Mouse (Mus musculus): ENCODE results near the gene Cnih3. TPM values are rescaled to one million over a fixed set of nuclear protein-coding genes. Genes with fewer than 3 reads are reported as not detected.

Cnih3 gene
- polyA plus RNA-seq, 1 experiment from 2014 or later: 0.17 TPM

DNA sequence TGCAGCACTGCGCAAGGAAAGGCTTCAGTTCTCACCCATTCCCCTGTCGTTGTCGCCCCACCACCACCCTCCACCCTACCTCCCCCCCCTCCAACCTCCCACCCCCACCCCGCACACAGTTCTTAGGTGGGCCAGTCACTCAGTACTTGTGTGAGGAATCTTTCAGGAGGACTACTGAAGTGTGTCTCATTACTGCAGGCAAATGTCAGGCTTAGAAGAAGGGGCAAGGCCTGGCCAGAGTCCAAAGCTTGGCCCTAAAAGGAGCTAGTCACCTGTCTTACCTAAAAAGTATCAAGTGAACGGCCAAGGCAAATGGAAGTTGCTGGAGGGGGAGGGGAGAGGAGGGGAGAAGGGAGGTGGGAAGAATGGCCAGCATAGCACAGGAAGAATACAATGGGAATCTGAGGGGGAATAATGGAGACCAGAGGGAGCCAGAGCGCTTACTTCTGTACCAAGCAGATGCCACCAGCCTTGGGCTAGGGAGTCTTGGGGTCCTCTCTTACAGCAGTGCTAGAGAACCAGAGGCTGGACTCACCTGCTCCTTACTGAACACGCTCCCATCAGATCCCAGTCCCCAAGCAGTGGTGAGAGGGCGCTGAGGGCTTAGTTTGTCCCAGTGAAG lies 88.7 kb downstream of the Cnih3 start:
- Histone ChIP-seq H3K27me3 (ENCODE audit: insufficient read depth, low read length) (no peaks in the 10 kb centered on the region), H3K9me3 (ENCODE audit: low read length) (no peaks in the 10 kb centered on the region), H3K36me3 (ENCODE audit: insufficient read depth, low read length) (no peaks in the 10 kb centered on the region), H3K9ac (replicated peaks; ENCODE audit: low read length) (no peak overlapping the region), H3K27ac (ENCODE audit: low read length) (peak overlapping the region; percentile 70; the same call in 1 of the 2 replicates), H3K4me2 (replicated peaks; ENCODE audit: low read depth, low read length) (no peak overlapping the region), H3K4me1 (ENCODE audit: insufficient read depth, low read length) (0 out of 2 replicates have a peak, but pooled peaks cover 9% of the 10 kb centered on the region), H3K4me3 (ENCODE audit: low read length) (no peak overlapping the region)
- WGBS: 75% methylated on average over 8 of the region's 8 CpGs
- ATAC-seq (ENCODE audit: low FRiP score, low TSS enrichment): peak; percentile 71

DNA sequence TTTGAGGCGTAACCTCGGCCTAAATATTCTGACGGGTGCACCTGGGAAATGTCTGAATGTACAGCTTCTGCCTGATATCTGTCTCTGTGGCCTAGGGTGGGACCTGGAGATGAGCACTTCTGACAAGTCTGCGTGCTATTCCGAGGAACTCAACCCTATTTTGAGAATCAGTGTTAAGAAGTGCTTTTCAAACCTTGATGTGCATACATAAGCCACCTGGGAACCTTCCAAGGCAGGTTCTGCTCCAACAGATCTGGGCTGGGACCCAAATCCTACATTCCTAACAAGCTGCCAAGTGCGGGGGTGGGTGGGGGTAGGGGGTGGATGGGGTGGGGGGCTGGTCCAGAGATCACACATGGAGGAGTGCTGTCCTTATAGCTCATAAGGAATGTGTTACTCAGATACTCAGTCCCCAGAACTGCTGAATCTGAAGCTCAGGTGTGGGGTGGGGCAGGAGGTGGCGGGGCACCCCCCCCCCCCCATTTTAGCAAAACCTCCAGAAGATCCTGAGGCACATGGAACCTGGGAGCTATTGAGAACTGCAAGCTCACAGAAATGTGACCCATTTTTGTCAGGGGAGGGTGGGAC lies 89.3 kb downstream of the Cnih3 start:
- no peaks in the 10 kb centered on the region for H3K36me3 ChIP-seq (ENCODE audit: insufficient read depth, low read length)
- no peak overlapping the region for H3K9ac ChIP-seq (replicated peaks; ENCODE audit: low read length)
- no peak overlapping the region for H3K4me2 ChIP-seq (replicated peaks; ENCODE audit: low read depth, low read length)
- H3K4me3 ChIP-seq (ENCODE audit: low read length): no peak overlapping the region
- WGBS: 78% methylated on average over 7 of the region's 7 CpGs
- peak; percentile 20; the same call in 1 of the 2 replicates for ATAC-seq (ENCODE audit: low FRiP score, low TSS enrichment)
- no peaks in the 10 kb centered on the region for H3K9me3 ChIP-seq (ENCODE audit: low read length)
- 0 out of 2 replicates have a peak, but pooled peaks cover 9% of the 10 kb centered on the region for H3K4me1 ChIP-seq (ENCODE audit: insufficient read depth, low read length)
- no peaks in the 10 kb centered on the region for H3K27me3 ChIP-seq (ENCODE audit: insufficient read depth, low read length)
- peak overlapping the region; percentile 70; the same call in 1 of the 2 replicates for H3K27ac ChIP-seq (ENCODE audit: low read length)

- no peak overlapping the region for H3K9ac ChIP-seq (replicated peaks; ENCODE audit: low read length)
- no peaks in the 10 kb centered on the region for H3K36me3 ChIP-seq (ENCODE audit: insufficient read depth, low read length)
- H3K27me3 ChIP-seq (ENCODE audit: insufficient read depth, low read length): no peaks in the 10 kb centered on the region
- H3K4me1 ChIP-seq (ENCODE audit: insufficient read depth, low read length): 0 out of 2 replicates have a peak, but pooled peaks cover 9% of the 10 kb centered on the region
- H3K9me3 ChIP-seq (ENCODE audit: low read length): no peaks in the 10 kb centered on the region
- ATAC-seq (ENCODE audit: low FRiP score, low TSS enrichment): no peak
- H3K4me3 ChIP-seq (ENCODE audit: low read length): no peak overlapping the region
- no peak overlapping the region for H3K27ac ChIP-seq (ENCODE audit: low read length)
- 92% methylated on average over 5 of the region's 5 CpGs for WGBS
- no peak overlapping the region for H3K4me2 ChIP-seq (replicated peaks; ENCODE audit: low read depth, low read length)
These were observed 92.6 kb downstream of the Cnih3 start for GRCm38 (mm10) chr1:181445041-181445440.

DNA sequence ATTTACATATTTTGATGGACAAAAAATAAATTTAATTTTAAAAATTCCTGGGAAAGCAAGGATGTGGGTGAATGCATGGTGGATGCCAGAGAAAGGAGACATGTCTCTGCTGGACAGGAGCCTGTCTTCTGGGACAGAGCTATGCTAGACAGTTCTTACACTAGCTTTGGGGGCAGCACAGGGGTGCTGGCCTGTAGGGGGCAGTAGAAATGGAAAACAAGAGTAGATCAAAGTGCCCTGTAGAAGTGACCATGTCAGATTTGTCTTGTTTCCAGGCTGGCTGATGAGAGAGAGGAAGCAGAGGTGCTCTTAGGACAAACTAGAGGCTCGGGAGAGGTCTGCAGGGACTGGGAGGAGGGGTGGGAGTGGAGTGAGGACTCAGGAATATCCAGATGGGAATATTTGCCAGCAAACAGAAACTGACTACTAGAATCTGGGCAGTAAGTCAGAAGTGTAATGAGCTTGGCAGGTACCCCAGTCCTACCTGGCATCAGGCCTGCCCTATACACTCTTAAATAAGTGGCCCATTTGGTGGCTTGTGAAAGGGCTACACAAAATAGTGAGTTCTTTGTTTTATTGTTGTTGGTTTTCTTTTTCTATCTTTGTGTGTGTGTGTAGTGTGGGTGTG lies 93.3 kb downstream of the Cnih3 start:
- no peak overlapping the region for H3K9ac ChIP-seq (replicated peaks; ENCODE audit: low read length)
- no peak overlapping the region for H3K4me2 ChIP-seq (replicated peaks; ENCODE audit: low read depth, low read length)
- no peaks in the 10 kb centered on the region for H3K36me3 ChIP-seq (ENCODE audit: insufficient read depth, low read length)
- ATAC-seq (ENCODE audit: low FRiP score, low TSS enrichment): no peak
- no peak overlapping the region for H3K4me3 ChIP-seq (ENCODE audit: low read length)
- H3K27ac ChIP-seq (ENCODE audit: low read length): no peak overlapping the region
- H3K27me3 ChIP-seq (ENCODE audit: insufficient read depth, low read length): no peaks in the 10 kb centered on the region
- 0 out of 2 replicates have a peak, but pooled peaks cover 9% of the 10 kb centered on the region for H3K4me1 ChIP-seq (ENCODE audit: insufficient read depth, low read length)
- no peaks in the 10 kb centered on the region for H3K9me3 ChIP-seq (ENCODE audit: low read length)
- WGBS: 59% methylated on average over 1 of the region's 1 CpGs

DNA sequence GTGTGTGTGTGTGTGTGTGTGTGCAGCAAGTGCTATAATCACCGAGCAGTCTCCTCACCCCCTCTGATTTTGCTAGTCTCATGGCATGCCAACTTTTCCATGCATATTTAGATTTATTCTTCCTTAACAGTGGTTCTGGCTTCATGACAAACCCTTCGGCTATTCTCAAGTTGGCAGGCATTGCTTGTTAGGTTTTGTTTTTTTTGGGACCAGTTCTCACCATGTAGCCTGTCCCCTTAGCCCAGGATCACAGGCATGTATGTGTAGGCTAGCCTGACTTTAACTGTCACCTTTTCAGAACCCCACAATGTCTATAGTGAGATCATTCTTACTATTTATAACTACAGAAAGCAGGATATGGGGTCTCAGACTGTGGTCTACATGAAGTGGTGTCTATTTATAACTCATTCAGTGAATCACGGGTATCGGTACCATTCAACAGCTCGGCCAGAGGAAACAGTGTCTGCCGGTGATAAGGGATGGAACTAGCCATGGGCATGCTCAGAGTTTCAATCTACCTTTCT lies 94.2 kb downstream of the Cnih3 start:
- Histone ChIP-seq H3K4me2 (replicated peaks; ENCODE audit: low read depth, low read length) (no peak overlapping the region), H3K27me3 (ENCODE audit: insufficient read depth, low read length) (no peaks in the 10 kb centered on the region), H3K27ac (ENCODE audit: low read length) (no peak overlapping the region), H3K4me1 (ENCODE audit: insufficient read depth, low read length) (0 out of 2 replicates have a peak, but pooled peaks cover under 1% of the 10 kb centered on the region), H3K9ac (replicated peaks; ENCODE audit: low read length) (no peak overlapping the region), H3K36me3 (ENCODE audit: insufficient read depth, low read length) (no peaks in the 10 kb centered on the region), H3K4me3 (ENCODE audit: low read length) (no peak overlapping the region), H3K9me3 (ENCODE audit: low read length) (no peaks in the 10 kb centered on the region)
- WGBS: 68% methylated on average over 6 of the region's 6 CpGs
- no peak for ATAC-seq (ENCODE audit: low FRiP score, low TSS enrichment)

- Histone ChIP-seq H3K27ac (ENCODE audit: low read length) (no peak overlapping the region), H3K9me3 (ENCODE audit: low read length) (no peaks in the 10 kb centered on the region), H3K36me3 (ENCODE audit: insufficient read depth, low read length) (no peaks in the 10 kb centered on the region), H3K9ac (replicated peaks; ENCODE audit: low read length) (no peak overlapping the region), H3K27me3 (ENCODE audit: insufficient read depth, low read length) (no peaks in the 10 kb centered on the region), H3K4me2 (replicated peaks; ENCODE audit: low read depth, low read length) (no peak overlapping the region), H3K4me1 (ENCODE audit: insufficient read depth, low read length) (no peaks in the 10 kb centered on the region), H3K4me3 (ENCODE audit: low read length) (no peak overlapping the region)
- 60% methylated on average over 4 of the region's 4 CpGs for WGBS
- ATAC-seq (ENCODE audit: low FRiP score, low TSS enrichment): no peak
These were observed 95.1 kb downstream of the Cnih3 start for GRCm38 (mm10) chr1:181447576-181447975.

DNA sequence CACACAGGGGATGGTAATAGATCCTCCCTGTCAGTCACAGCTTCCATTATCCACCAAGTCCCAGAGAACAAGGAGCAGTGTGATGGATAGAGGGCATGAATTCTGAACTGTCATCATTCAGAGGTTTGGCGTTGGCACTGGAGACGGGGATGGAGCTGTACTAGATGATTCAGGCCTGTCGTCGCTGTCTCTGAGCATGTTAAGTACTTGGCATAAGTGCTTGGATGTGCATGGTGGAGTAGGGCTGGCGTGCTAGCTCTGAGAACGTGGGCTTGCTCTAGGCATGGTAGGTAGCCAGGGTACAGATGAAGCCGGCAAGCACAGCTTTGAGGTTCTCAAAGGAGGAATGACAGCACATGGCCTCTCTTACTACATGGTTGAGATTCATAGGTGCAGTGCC lies 95.6 kb downstream of the Cnih3 start:
- H3K4me1 ChIP-seq (ENCODE audit: insufficient read depth, low read length): no peaks in the 10 kb centered on the region
- no peak for ATAC-seq (ENCODE audit: low FRiP score, low TSS enrichment)
- H3K27me3 ChIP-seq (ENCODE audit: insufficient read depth, low read length): no peaks in the 10 kb centered on the region
- no peak overlapping the region for H3K27ac ChIP-seq (ENCODE audit: low read length)
- H3K4me3 ChIP-seq (ENCODE audit: low read length): no peak overlapping the region
- H3K9ac ChIP-seq (replicated peaks; ENCODE audit: low read length): no peak overlapping the region
- no peak overlapping the region for H3K4me2 ChIP-seq (replicated peaks; ENCODE audit: low read depth, low read length)
- WGBS: 90% methylated on average over 7 of the region's 7 CpGs
- no peaks in the 10 kb centered on the region for H3K9me3 ChIP-seq (ENCODE audit: low read length)
- H3K36me3 ChIP-seq (ENCODE audit: insufficient read depth, low read length): no peaks in the 10 kb centered on the region

DNA sequence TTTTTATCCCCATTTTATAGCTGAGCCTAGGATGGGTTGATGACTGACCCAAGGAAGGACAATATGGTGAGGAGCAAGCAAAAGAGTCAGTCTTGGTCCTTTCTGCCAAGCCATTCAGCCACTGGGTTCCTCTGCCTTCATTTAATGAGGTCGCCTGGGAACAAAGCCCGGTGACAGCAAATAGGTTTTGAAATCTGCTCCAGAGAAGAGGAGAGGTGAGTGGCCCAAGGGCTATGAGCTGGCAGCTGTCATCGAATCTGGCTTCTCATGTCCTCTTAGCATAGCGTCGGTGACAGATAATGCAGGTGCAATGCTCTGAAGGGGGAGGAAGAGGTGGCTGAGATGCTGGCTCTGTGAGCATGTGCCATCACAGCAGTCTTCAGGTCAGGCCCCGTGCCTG lies 100.7 kb downstream of the Cnih3 start:
- Histone ChIP-seq H3K9ac (replicated peaks; ENCODE audit: low read length) (no peak overlapping the region), H3K36me3 (ENCODE audit: insufficient read depth, low read length) (no peaks in the 10 kb centered on the region), H3K27me3 (ENCODE audit: insufficient read depth, low read length) (no peaks in the 10 kb centered on the region), H3K27ac (ENCODE audit: low read length) (no peak overlapping the region), H3K4me3 (ENCODE audit: low read length) (no peak overlapping the region), H3K4me2 (replicated peaks; ENCODE audit: low read depth, low read length) (no peak overlapping the region), H3K9me3 (ENCODE audit: low read length) (no peaks in the 10 kb centered on the region), H3K4me1 (ENCODE audit: insufficient read depth, low read length) (no peaks in the 10 kb centered on the region)
- 88% methylated on average over 6 of the region's 6 CpGs for WGBS
- no peak for ATAC-seq (ENCODE audit: low FRiP score, low TSS enrichment)

DNA sequence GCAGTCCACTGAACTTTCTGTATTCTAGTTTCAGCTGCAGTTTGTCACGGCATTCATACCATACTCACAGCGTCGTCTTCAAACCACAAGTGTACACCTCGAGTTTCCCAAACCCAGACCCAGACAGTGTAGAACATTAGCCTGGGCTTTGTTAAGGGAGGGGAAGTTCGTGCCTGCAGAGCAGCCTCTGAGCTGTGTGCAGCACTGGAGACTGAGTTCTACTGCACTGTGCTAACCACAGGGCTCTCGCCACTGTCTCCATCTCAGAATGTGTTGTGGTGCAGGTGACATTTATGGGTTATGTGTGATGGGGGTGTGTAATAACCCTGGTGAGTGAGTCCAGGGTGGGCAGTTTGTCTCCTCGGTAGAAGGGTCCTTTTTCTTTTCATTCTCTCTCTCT lies 104.5 kb downstream of the Cnih3 start:
- Histone ChIP-seq H3K4me3 (ENCODE audit: low read length) (no peak overlapping the region), H3K9me3 (ENCODE audit: low read length) (no peaks in the 10 kb centered on the region), H3K27ac (ENCODE audit: low read length) (no peak overlapping the region), H3K9ac (replicated peaks; ENCODE audit: low read length) (no peak overlapping the region), H3K4me1 (ENCODE audit: insufficient read depth, low read length) (peaks cover 5% of the 10 kb centered on the region; the same call in 1 of the 2 replicates), H3K36me3 (ENCODE audit: insufficient read depth, low read length) (no peaks in the 10 kb centered on the region), H3K27me3 (ENCODE audit: insufficient read depth, low read length) (no peaks in the 10 kb centered on the region), H3K4me2 (replicated peaks; ENCODE audit: low read depth, low read length) (no peak overlapping the region)
- ATAC-seq (ENCODE audit: low FRiP score, low TSS enrichment): no peak
- WGBS: 88% methylated on average over 7 of the region's 7 CpGs
